Mouse (Mus musculus) urinary bladder, postnatal 14 days (tissue): ENCODE data around the gene Fbxo36.

Experiments
- DNase-seq: peaks from one replicate; pipeline ENCODE4 v3.0.0; 2021; ENCODE audit warnings: low spot score

The Fbxo36 gene

DNA sequence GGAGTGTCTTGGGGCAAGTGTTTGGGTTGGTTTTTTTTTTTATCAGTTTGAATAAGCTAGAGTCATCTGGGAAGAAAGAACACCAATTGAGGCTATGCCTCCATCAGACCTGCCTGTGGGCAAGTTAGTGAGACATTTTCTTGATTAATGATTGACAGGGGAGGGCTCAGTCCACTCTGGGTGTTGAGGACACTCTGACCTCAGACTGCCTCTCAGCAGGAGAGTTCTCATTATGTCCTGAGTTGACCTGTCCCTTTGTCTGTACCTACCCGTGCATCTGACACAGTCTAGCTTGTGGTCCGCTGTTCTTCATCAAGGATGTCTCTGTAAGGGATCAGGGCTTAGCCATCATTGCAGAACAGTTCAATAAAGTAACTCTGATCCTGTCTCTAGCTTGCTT is 107.7 kb downstream of the Fbxo36 start:
- no peak for DNase-seq
